Mouse (Mus musculus): ENCODE measurements around the gene Klhl8. TPM values are rescaled to one million over a fixed set of nuclear protein-coding genes. Genes with fewer than 3 reads are reported as not detected.

Klhl8 gene
- polyA plus RNA-seq, 1 experiment = 0.06 TPM

- TF ChIP-seq GATA1 (IDR thresholded peaks at IDR 0.05; ENCODE audit: low read length) = no peak
Observed at GRCm38 (mm10) chr5:103857151-103857550, 53.9 kb downstream of the Klhl8 start.

GRCm38 (mm10) chr5:103856286-103857009, 54.6 kb downstream of the Klhl8 start:
- TF ChIP-seq GATA1 (IDR thresholded peaks at IDR 0.05; ENCODE audit: low read length) = no peak

GRCm38 (mm10) chr5:103855483-103856211, 55.4 kb downstream of the Klhl8 start:
- TF ChIP-seq GATA1 (IDR thresholded peaks at IDR 0.05; ENCODE audit: low read length) = no peak

GRCm38 (mm10) chr5:103854807-103855194, 56.3 kb downstream of the Klhl8 start:
- no peak for TF ChIP-seq GATA1 (IDR thresholded peaks at IDR 0.05; ENCODE audit: low read length)

GRCm38 (mm10) chr5:103854041-103854806, 56.8 kb downstream of the Klhl8 start:
- no peak for TF ChIP-seq GATA1 (IDR thresholded peaks at IDR 0.05; ENCODE audit: low read length)

GRCm38 (mm10) chr5:103852756-103853549, 58.1 kb downstream of the Klhl8 start:
- TF ChIP-seq GATA1 (IDR thresholded peaks at IDR 0.05; ENCODE audit: low read length) = no peak

GRCm38 (mm10) chr5:103848546-103848945, 62.5 kb downstream of the Klhl8 start:
- TF ChIP-seq GATA1 (IDR thresholded peaks at IDR 0.05; ENCODE audit: low read length) = no peak

- TF ChIP-seq GATA1 (IDR thresholded peaks at IDR 0.05; ENCODE audit: low read length) = no peak
Observed at GRCm38 (mm10) chr5:103846609-103847008, 64.5 kb downstream of the Klhl8 start.

GRCm38 (mm10) chr5:103846154-103846551, 64.9 kb downstream of the Klhl8 start:
- no peak for TF ChIP-seq GATA1 (IDR thresholded peaks at IDR 0.05; ENCODE audit: low read length)

- TF ChIP-seq GATA1 (IDR thresholded peaks at IDR 0.05; ENCODE audit: low read length) = no peak
Observed at GRCm38 (mm10) chr5:103845418-103846153, 65.5 kb downstream of the Klhl8 start.

GRCm38 (mm10) chr5:103843938-103844337, 67.1 kb downstream of the Klhl8 start:
- no peak for TF ChIP-seq GATA1 (IDR thresholded peaks at IDR 0.05; ENCODE audit: low read length)

- no peak for TF ChIP-seq GATA1 (IDR thresholded peaks at IDR 0.05; ENCODE audit: low read length)
Observed at GRCm38 (mm10) chr5:103839265-103839626, 71.8 kb downstream of the Klhl8 start.

- TF ChIP-seq GATA1 (IDR thresholded peaks at IDR 0.05; ENCODE audit: low read length) = no peak
Observed at GRCm38 (mm10) chr5:103838550-103839264, 72.4 kb downstream of the Klhl8 start.

GRCm38 (mm10) chr5:103836148-103836784, 74.8 kb downstream of the Klhl8 start:
- no peak for TF ChIP-seq GATA1 (IDR thresholded peaks at IDR 0.05; ENCODE audit: low read length)

Data from G1E-ER4 (cell line).